In genomic region chr13:105293781-105294667, GRCm38 (mm10) we compare ENCODE assay signal across 8 mouse cellular contexts. TPM values are rescaled to one million over a fixed set of nuclear protein-coding genes. Genes with fewer than 3 reads are reported as not detected.
DNase-seq lines count a peak whose midpoint lies in the region; ATAC-seq and TF ChIP-seq lines count a peak whose summit lies in the region.

No protein-coding gene starts in this region.

- H3K36me3 ChIP-seq in forebrain, postnatal 0 days (ENCODE audit: insufficient read depth) = peaks cover 5% of the 10 kb centered on the region; the same call in 1 of the 2 replicates
- peaks cover 6% of the 10 kb centered on the region for H3K36me3 ChIP-seq in hindbrain, embryonic 14.5 days (replicated peaks; ENCODE audit: control insufficient read depth, insufficient read depth)

- peak overlapping the region; percentile 98 for H3K9ac ChIP-seq in forebrain, postnatal 0 days
- H3K9ac ChIP-seq in hindbrain, embryonic 14.5 days = peak overlapping the region; percentile 93

- under 1% methylated on average over 91 of the region's 91 CpGs for WGBS in cerebellum, adult 2 months
- under 1% methylated on average over 76 of the region's 91 CpGs for WGBS in forebrain, postnatal 0 days
- WGBS in hindbrain, embryonic 14.5 days = under 1% methylated on average over 73 of the region's 91 CpGs

- peak overlapping the region; percentile 57 for H3K4me3 ChIP-seq in cerebellum, adult 2 months (replicated peaks; ENCODE audit: insufficient read depth, low read depth, low read length)
- peak overlapping the region; percentile 97 for H3K4me3 ChIP-seq in forebrain, postnatal 0 days (ENCODE audit: low read depth, low read length)
- peak overlapping the region; percentile 81 for H3K4me3 ChIP-seq in hindbrain, embryonic 14.5 days (replicated peaks; ENCODE audit: low read length)

- peak; percentile 89 for ATAC-seq in forebrain, postnatal 0 days
- ATAC-seq in hindbrain, embryonic 14.5 days (ENCODE audit: low FRiP score) = peak; percentile 90

- no peak for TF ChIP-seq CTCF in cerebellum, adult 2 months (IDR thresholded peaks at IDR 0.05; ENCODE audit: borderline replicate concordance, insufficient read depth, low read depth, low read length)
- TF ChIP-seq CTCF in forebrain, postnatal 0 days (IDR thresholded peaks at IDR 0.05; ENCODE audit: low read depth) = no peak

- 0 out of 2 replicates have a peak overlapping the region, but pooled peaks have one; percentile 24 for H3K27ac ChIP-seq in cerebellum, adult 2 months (ENCODE audit: insufficient read depth, low read length)
- H3K27ac ChIP-seq in forebrain, postnatal 0 days (ENCODE audit: low read depth, low read length) = peak overlapping the region; percentile 83
- peak overlapping the region; percentile 79 for H3K27ac ChIP-seq in hindbrain, embryonic 14.5 days

- H3K4me1 ChIP-seq in cerebellum, adult 2 months (ENCODE audit: control insufficient read depth, insufficient read depth, low read length) = no peaks in the 10 kb centered on the region
- peaks cover 8% of the 10 kb centered on the region; the same call in 1 of the 2 replicates for H3K4me1 ChIP-seq in forebrain, postnatal 0 days (ENCODE audit: insufficient read depth)
- H3K4me1 ChIP-seq in hindbrain, embryonic 14.5 days (replicated peaks; ENCODE audit: control insufficient read depth, insufficient read depth, low read length) = peaks cover 19% of the 10 kb centered on the region; the same call in 1 of the 2 replicates

- peak; percentile 9 for DNase-seq in WW6 (ENCODE audit: low read depth, low spot score)
- peak; percentile 58 to 74 for DNase-seq in cerebellum, adult 2 months
- peak; percentile 74 for DNase-seq in forebrain, postnatal 0 days
- peak; percentile 52 for DNase-seq in hindbrain, embryonic 14.5 days (ENCODE audit: low spot score)
- DNase-seq in layer of hippocampus, postnatal 36 days = peak; percentile 41 to 59
- DNase-seq in lung, postnatal 10 days = peak; percentile 61
- peak; percentile 74 for DNase-seq in retina, embryonic 14.5 days (ENCODE audit: low spot score)
- peak; percentile 43 for DNase-seq in yolk sac, embryonic 10.5 days (ENCODE audit: low spot score)

- no peaks in the 10 kb centered on the region for H3K27me3 ChIP-seq in cerebellum, adult 2 months (ENCODE audit: control insufficient read depth, insufficient read depth, low read length)
- no peaks in the 10 kb centered on the region for H3K27me3 ChIP-seq in forebrain, postnatal 0 days (ENCODE audit: insufficient read depth, low read length)
- H3K27me3 ChIP-seq in hindbrain, embryonic 14.5 days (ENCODE audit: control insufficient read depth, insufficient read depth, low read length) = no peaks in the 10 kb centered on the region

- TF ChIP-seq POLR2A in cerebellum, adult 2 months (IDR thresholded peaks at IDR 0.05; ENCODE audit: borderline replicate concordance, insufficient read depth, low read length) = no peak

- H3K9me3 ChIP-seq in forebrain, postnatal 0 days (ENCODE audit: low read length) = no peaks in the 10 kb centered on the region
- no peaks in the 10 kb centered on the region for H3K9me3 ChIP-seq in hindbrain, embryonic 14.5 days (ENCODE audit: control insufficient read depth, low read length)

- H3K4me2 ChIP-seq in forebrain, postnatal 0 days (ENCODE audit: low read depth) = peak overlapping the region; percentile 86
- H3K4me2 ChIP-seq in hindbrain, embryonic 14.5 days (replicated peaks) = peak overlapping the region; percentile 66

RNA-seq across cellular contexts. Expression of gene Rnf180, which starts 0.6 kb away (rescaled TPM):
- polyA plus RNA-seq in cerebellum, adult 2 months (2012; rRNA removed) = 8.7 and 9.1 TPM in 2 replicates
- 38.7 and 45.7 TPM in 2 replicates for total RNA-seq in forebrain, postnatal 0 days (2014; rRNA removed)
- 38.3 and 49.3 TPM in 2 replicates for polyA plus RNA-seq in forebrain, postnatal 0 days (2015; fragmentation: Nextera tagmentation; extraction: Ambion mirVana)
- 37.4 and 40.9 TPM in 2 replicates for polyA plus RNA-seq in hindbrain, embryonic 14.5 days (2014; fragmentation: Nextera tagmentation; extraction: Ambion mirVana)
- total RNA-seq in layer of hippocampus, postnatal 36 days (2021) = 10 to 100 TPM; 17.8 to 19.6 TPM

Comparison
In these comparisons a context has a peak if more than half of its experiments do, and no peak if none do; other contexts are left out.
1. Peak in every context shown above with its lines: DNase-seq, ATAC-seq, H3K4me3 ChIP-seq and H3K27ac ChIP-seq.
2. DNase-seq: peak in every context shown above with its lines; median percentile 74 in forebrain, postnatal 0 days; 74 in retina, embryonic 14.5 days; 66 in cerebellum, adult 2 months; 61 in lung, postnatal 10 days; 52 in hindbrain, embryonic 14.5 days; 50 in layer of hippocampus, postnatal 36 days; 43 in yolk sac, embryonic 10.5 days; 9 in WW6.
3. H3K27ac ChIP-seq: peak in every context shown above with its lines; median percentile 83 in forebrain, postnatal 0 days; 79 in hindbrain, embryonic 14.5 days; 24 in cerebellum, adult 2 months.